Mouse (Mus musculus) midbrain, postnatal 0 days (tissue): ENCODE measurements around the gene Gm15737. TPM values are rescaled to one million over a fixed set of nuclear protein-coding genes. Genes with fewer than 3 reads are reported as not detected.

Experiments
- ATAC-seq: fragments of 200-750 bp; cut with Nextera tagmentation; 2 replicates; pipeline ENCODE4 v1.8.0; 2017; ENCODE audit warnings: moderate number of reproducible peaks, mild to moderate bottlenecking, moderate TSS enrichment, moderate library complexity; ENCODE audit not compliant: low FRiP score
- DNase-seq: peaks from one replicate; pipeline ENCODE4 v3.0.0-alpha.2; 2015; ENCODE audit warnings: low spot score
- H3K27ac ChIP-seq: fragments of 300-500 bp; sonication (generic); 2 replicates; pipeline ENCODE4 v1.5.1; 2014; ENCODE audit warnings: low read depth, mild to moderate bottlenecking, low read length, mixed read lengths
- H3K27me3 ChIP-seq: fragments of 300-500 bp; sonication (generic); 2 replicates; pipeline ENCODE4 v1.6.1; 2014; ENCODE audit warnings: low read length, control low read depth, mixed read lengths; ENCODE audit not compliant: insufficient read depth
- H3K36me3 ChIP-seq: fragments of 300-500 bp; sonication (generic); 2 replicates; pipeline ENCODE4 v1.6.1; 2014; ENCODE audit warnings: low read length, control low read depth, mixed read lengths; ENCODE audit not compliant: insufficient read depth
- H3K4me1 ChIP-seq: fragments of 300-500 bp; sonication (generic); 2 replicates; pipeline ENCODE4 v1.6.1; 2014; ENCODE audit warnings: mild to moderate bottlenecking, control low read depth, antibody characterized with exemption, low read length, mixed read lengths; ENCODE audit not compliant: insufficient read depth
- H3K4me2 ChIP-seq: fragments of 300-500 bp; sonication (generic); 2 replicates; pipeline ENCODE4 v1.6.1; 2014; ENCODE audit warnings: low read depth, mild to moderate bottlenecking, low read length, mixed read lengths; ENCODE audit not compliant: poor library complexity, severe bottlenecking
- H3K4me3 ChIP-seq: fragments of 300-500 bp; sonication (generic); 2 replicates; pipeline ENCODE4 v1.5.1; 2014; ENCODE audit warnings: low read depth, mild to moderate bottlenecking, low read length, moderate library complexity
- H3K9ac ChIP-seq: fragments of 300-500 bp; sonication (generic); replicated peaks from 2 replicates; pipeline ENCODE4 v1.6.1; 2014; ENCODE audit warnings: mild to moderate bottlenecking, low read length, moderate library complexity, mixed read lengths; ENCODE audit not compliant: poor library complexity, severe bottlenecking
- H3K9me3 ChIP-seq: fragments of 300-500 bp; sonication (generic); 2 replicates; pipeline ENCODE4 v1.6.1; 2016; ENCODE audit warnings: low read length, control low read depth
- CTCF ChIP-seq: IDR thresholded peaks from 2 replicates; pipeline ENCODE4 v1.5.1; 2016; ENCODE audit warnings: antibody characterized with exemption, mild to moderate bottlenecking
- WGBS: fragments of 180-500 bp; shearing (Covaris S2); extraction: QIAGEN DNeasy Blood & Tissue Kit; methylation state at CpG from one replicate; pipeline ENCODE4 v1.1.7; 2014; 5-methylcytosine and 5-hydroxymethylcytosine counted together
- polyA plus RNA-seq: library from polyadenylated mRNA; unstranded; fragments of >200 nt; fragmentation: Nextera tagmentation; extraction: Ambion mirVana; gene quantifications from 2 replicates; pipeline ENCODE4 v1.2.1, GENCODE M21; 2015
- total RNA-seq: library from RNA; depleted of rRNA; stranded (reverse); fragments of >200 nt; gene quantifications from 2 replicates; pipeline ENCODE4 v1.2.3, GENCODE M21; 2014

The Gm15737 gene
- total and polyA plus RNA-seq, 2 experiments from 2014 or later: not detected

GRCm38 (mm10) chr6:92862599-92862998, 6.6 kb upstream of the Gm15737 start:
- no peak overlapping the region for H3K27ac ChIP-seq
- H3K4me1 ChIP-seq: no peaks in the 10 kb centered on the region
- TF ChIP-seq CTCF: no peak
- H3K27me3 ChIP-seq: no peaks in the 10 kb centered on the region
- DNase-seq (no peak), ATAC-seq (no peak)
- no peak overlapping the region for H3K4me3 ChIP-seq
- H3K36me3 ChIP-seq: no peaks in the 10 kb centered on the region
- no peaks in the 10 kb centered on the region for H3K9me3 ChIP-seq
- WGBS: 77% methylated on average over 9 of the region's 9 CpGs
- no peak overlapping the region for H3K9ac ChIP-seq
- H3K4me2 ChIP-seq: no peak overlapping the region

- no peaks in the 10 kb centered on the region for H3K4me1 ChIP-seq
- 78% methylated on average over 16 of the region's 16 CpGs for WGBS
Measured at GRCm38 (mm10) chr6:92869582-92870219, 544 bp downstream of the Gm15737 start.

GRCm38 (mm10) chr6:92871813-92872212, 2.7 kb downstream of the Gm15737 start:
- H3K27ac ChIP-seq: no peak overlapping the region
- no peaks in the 10 kb centered on the region for H3K4me1 ChIP-seq
- H3K36me3 ChIP-seq: no peaks in the 10 kb centered on the region; the same call in 1 of the 2 replicates
- H3K9ac ChIP-seq: no peak overlapping the region
- 52% methylated on average over 4 of the region's 4 CpGs for WGBS
- H3K4me2 ChIP-seq: no peak overlapping the region
- no peak for TF ChIP-seq CTCF
- no peak overlapping the region for H3K4me3 ChIP-seq
- H3K27me3 ChIP-seq: no peaks in the 10 kb centered on the region
- DNase-seq: no peak
- no peak for ATAC-seq
- no peaks in the 10 kb centered on the region for H3K9me3 ChIP-seq

More at GRCm38 (mm10) chr6:92869582-92870219, 544 bp downstream of the Gm15737 start:
- Histone ChIP-seq H3K27ac (no peak overlapping the region), H3K9me3 (no peaks in the 10 kb centered on the region), H3K36me3 (no peaks in the 10 kb centered on the region; the same call in 1 of the 2 replicates), H3K4me2 (no peak overlapping the region), H3K27me3 (no peaks in the 10 kb centered on the region), H3K9ac (no peak overlapping the region), H3K4me3 (no peak overlapping the region)
- ATAC-seq (no peak), DNase-seq (no peak)
- TF ChIP-seq CTCF: no peak

DNA sequence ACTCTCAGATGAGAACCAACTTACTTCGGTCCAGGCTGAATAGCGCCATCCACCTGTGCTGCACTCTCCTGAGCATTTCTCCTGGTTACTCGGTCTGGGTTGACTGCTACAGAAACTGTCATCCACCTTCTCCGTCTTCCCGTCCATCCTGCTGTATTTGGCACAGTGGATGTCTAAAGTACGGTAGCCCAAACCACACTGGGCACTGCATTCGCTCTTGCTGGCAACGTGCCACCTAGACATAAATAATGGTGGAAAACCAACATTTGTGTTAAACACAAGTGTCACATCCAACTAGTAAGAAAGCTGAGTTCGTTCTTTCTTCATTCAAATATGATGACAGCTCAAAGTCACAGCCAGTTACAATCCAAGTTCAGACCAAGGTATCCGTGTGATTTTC, 3.6 kb downstream of the Gm15737 start:
- no peaks in the 10 kb centered on the region for H3K9me3 ChIP-seq
- H3K4me3 ChIP-seq: no peak overlapping the region
- ATAC-seq (no peak), DNase-seq (no peak)
- H3K9ac ChIP-seq: no peak overlapping the region
- H3K4me1 ChIP-seq: no peaks in the 10 kb centered on the region
- no peak overlapping the region for H3K4me2 ChIP-seq
- WGBS: 85% methylated on average over 10 of the region's 10 CpGs
- no peak for TF ChIP-seq CTCF
- H3K27ac ChIP-seq: no peak overlapping the region
- no peaks in the 10 kb centered on the region; the same call in 1 of the 2 replicates for H3K36me3 ChIP-seq
- no peaks in the 10 kb centered on the region for H3K27me3 ChIP-seq

DNA sequence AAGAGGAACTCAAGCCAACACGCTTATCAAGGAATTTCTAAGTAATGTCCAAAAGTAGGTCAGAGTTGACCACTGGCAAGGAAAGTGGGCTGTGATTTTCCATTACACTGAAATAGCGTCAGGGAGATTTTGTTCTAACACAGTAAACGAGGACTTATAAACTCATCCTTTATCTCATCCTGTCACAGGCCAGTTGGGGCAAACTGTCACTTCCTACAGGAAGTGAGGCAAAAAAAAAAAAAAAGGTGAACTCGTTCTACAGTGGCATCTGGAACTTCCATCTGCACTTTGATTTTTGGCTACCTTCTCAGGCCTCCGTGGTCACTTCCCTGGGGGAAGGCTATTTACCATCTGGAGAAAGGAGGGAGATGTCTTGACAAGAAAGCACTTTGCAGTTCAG, 5.7 kb downstream of the Gm15737 start:
- DNase-seq: no peak
- no peak for TF ChIP-seq CTCF
- no peak overlapping the region for H3K9ac ChIP-seq
- WGBS: 81% methylated on average over 5 of the region's 5 CpGs
- no peaks in the 10 kb centered on the region for H3K9me3 ChIP-seq
- no peaks in the 10 kb centered on the region for H3K27me3 ChIP-seq
- H3K4me3 ChIP-seq: no peak overlapping the region
- H3K36me3 ChIP-seq: no peaks in the 10 kb centered on the region; the same call in 1 of the 2 replicates
- no peak overlapping the region for H3K27ac ChIP-seq
- no peaks in the 10 kb centered on the region for H3K4me1 ChIP-seq
- H3K4me2 ChIP-seq: no peak overlapping the region
- no peak for ATAC-seq

GRCm38 (mm10) chr6:92875340-92875739, 6.2 kb downstream of the Gm15737 start:
- no peaks in the 10 kb centered on the region; the same call in 1 of the 2 replicates for H3K36me3 ChIP-seq
- no peaks in the 10 kb centered on the region for H3K4me1 ChIP-seq
- no peak overlapping the region for H3K9ac ChIP-seq
- no peak for ATAC-seq
- H3K4me3 ChIP-seq: no peak overlapping the region
- H3K4me2 ChIP-seq: no peak overlapping the region
- DNase-seq: no peak
- 85% methylated on average over 2 of the region's 2 CpGs for WGBS
- TF ChIP-seq CTCF: no peak
- no peaks in the 10 kb centered on the region for H3K27me3 ChIP-seq
- H3K27ac ChIP-seq: no peak overlapping the region
- no peaks in the 10 kb centered on the region for H3K9me3 ChIP-seq
